Mouse (Mus musculus): ENCODE results near the gene Snrnp35.

DNA sequence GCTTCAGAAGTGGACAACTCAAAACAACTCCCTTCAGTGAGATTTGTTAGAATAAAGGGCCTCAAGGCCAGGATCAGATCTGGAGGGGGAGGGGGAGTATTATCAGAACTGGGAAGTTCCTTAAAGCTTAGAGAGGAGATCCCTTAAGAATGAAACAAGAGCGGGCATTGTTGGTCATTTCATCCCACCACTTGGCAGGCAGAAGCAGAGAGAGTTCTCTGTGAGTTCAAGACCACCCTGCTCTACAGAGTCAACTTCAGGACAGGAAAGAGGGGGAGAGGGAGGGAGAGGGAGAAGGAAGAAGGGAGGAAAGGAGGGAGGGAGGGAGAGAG lies 4.1 kb upstream of the Snrnp35 start:
- TF ChIP-seq CTCF (conservative IDR thresholded peaks at IDR 0.05; ENCODE audit: low read length) (no peak), POU5F1 (IDR thresholded peaks at IDR 0.05; ENCODE audit: borderline replicate concordance, low read length) (no peak), NANOG (IDR thresholded peaks at IDR 0.05; ENCODE audit: borderline replicate concordance, low read length) (no peak)

All from E14TG2a.4 (cell line).